Comparison of ENCODE assay signal across 8 mouse cellular contexts in the genomic region with DNA sequence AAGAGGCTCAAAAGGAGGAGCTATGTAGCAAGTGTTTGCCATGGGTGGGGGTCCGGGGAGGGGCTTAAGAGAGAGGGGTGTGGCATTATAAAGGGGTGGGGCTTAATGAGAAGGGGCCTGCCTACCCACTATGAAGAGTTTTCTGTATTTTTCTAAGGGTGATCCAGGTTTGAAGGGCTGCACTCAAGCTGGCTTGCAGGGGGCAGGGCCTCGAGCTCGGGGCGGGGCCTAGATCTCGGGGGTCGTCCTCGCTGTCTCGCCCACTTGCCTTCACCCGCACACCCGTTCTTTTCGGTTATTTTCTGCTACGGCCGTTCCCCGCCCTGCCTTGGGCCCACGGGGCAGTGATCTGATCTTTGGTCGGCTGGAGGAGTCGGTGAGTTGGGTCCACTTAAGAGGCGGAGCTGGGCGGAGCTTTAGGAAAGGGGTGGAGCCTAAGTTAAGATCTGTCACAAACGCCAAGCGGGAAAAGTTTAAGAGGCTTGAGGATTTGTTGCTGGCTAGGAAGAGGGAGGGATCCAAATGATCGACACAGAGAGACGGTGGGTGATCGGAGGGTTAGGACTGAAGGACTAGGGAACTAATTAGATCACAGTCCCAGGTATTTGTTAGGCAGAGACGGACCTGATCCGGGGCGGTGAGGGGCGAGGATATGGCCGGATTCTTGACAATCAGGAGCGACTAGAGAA. TPM values are rescaled to one million over a fixed set of nuclear protein-coding genes. Genes with fewer than 3 reads are reported as not detected.
DNase-seq lines count a peak whose midpoint lies in the region; ATAC-seq and TF ChIP-seq lines count a peak whose summit lies in the region.

Gene Ggn, plus strand, starts transcription at position 145 of the 689 bp plus-strand sequence.
Gene Spred3, minus strand, starts transcription at position 346 of the 689 bp plus-strand sequence.

- H3K9ac ChIP-seq in forebrain, embryonic 14.5 days (ENCODE audit: low read length) = peak within 1 kb of the TSS; percentile 77

- peak; percentile 49 for ATAC-seq in forebrain, embryonic 14.5 days
- peak; percentile 70 for ATAC-seq in megakaryocyte, adult 5-6 weeks (ENCODE audit: poor library complexity, severe bottlenecking)

- H3K27me3 ChIP-seq in forebrain, embryonic 14.5 days (replicated peaks; ENCODE audit: control insufficient read depth, insufficient read depth, low read length) = peaks cover 31% of the 10 kb centered on the region

- peak within 1 kb of the TSS; percentile 86 for H3K4me3 ChIP-seq in layer of hippocampus, adult 2 months
- H3K4me3 ChIP-seq in forebrain, embryonic 14.5 days (ENCODE audit: low read depth, low read length) = peak within 1 kb of the TSS; percentile 66

- H3K9me3 ChIP-seq in forebrain, embryonic 14.5 days (replicated peaks; ENCODE audit: control insufficient read depth, low read length) = no peaks in the 10 kb centered on the region

- peak within 1 kb of the TSS; percentile 91 for H3K27ac ChIP-seq in layer of hippocampus, adult 2 months
- H3K27ac ChIP-seq in forebrain, embryonic 14.5 days (ENCODE audit: low read depth, low read length) = peak within 1 kb of the TSS; percentile 80

- H3K4me1 ChIP-seq in forebrain, embryonic 14.5 days (ENCODE audit: control insufficient read depth, insufficient read depth, low read length) = peaks cover 7% of the 10 kb centered on the region; the same call in 1 of the 2 replicates

- DNase-seq in layer of hippocampus, adult 2 months (ENCODE audit: low spot score in 2 of 2) = no peak
- no peak for DNase-seq in layer of hippocampus, adult 9-11 months
- peak; percentile 77 for DNase-seq in c-Kit-positive CD71-positive TER-119-positive erythroid progenitor cells, embryonic 14.5 days (ENCODE audit: low spot score)
- peak; percentile 68 for DNase-seq in forebrain, embryonic 14.5 days (ENCODE audit: low spot score)
- DNase-seq in heart, postnatal 25 days (ENCODE audit: low spot score) = peak; percentile 64
- peak; percentile 88 for DNase-seq in large intestine, adult 2 months (ENCODE audit: low read depth, low spot score)
- peak; percentile 39 to 64 for DNase-seq in right cerebral cortex, adult 2 months (ENCODE audit: low spot score in 2 of 2)

- H3K36me3 ChIP-seq in forebrain, embryonic 14.5 days (ENCODE audit: control insufficient read depth, insufficient read depth, low read length) = peaks cover 29% of the 10 kb centered on the region

- 1% methylated on average over 30 of the region's 30 CpGs for WGBS in forebrain, embryonic 14.5 days
- 1% methylated on average over 30 of the region's 30 CpGs for WGBS in large intestine, adult 2 months

- no peak for TF ChIP-seq CTCF in layer of hippocampus, adult 2 months (conservative IDR thresholded peaks at IDR 0.05)

- intact Hi-C loops in heart, postnatal 25 days (cut with DNase I) = no loop called here

- H3K4me2 ChIP-seq in forebrain, embryonic 14.5 days (ENCODE audit: low read length) = peak within 1 kb of the TSS; percentile 75

RNA-seq across cellular contexts. Expression of gene Ggn, which starts in this region (rescaled TPM):
- under 1 TPM; 0.88 to 0.95 TPM for total RNA-seq in layer of hippocampus, adult 2 months (2021)
- 0.14 and 0.36 TPM in 2 replicates for polyA plus RNA-seq in forebrain, embryonic 14.5 days (2014; fragmentation: Nextera tagmentation; extraction: Ambion mirVana)
- under 1 TPM; 0.39 to 0.45 TPM for total RNA-seq in heart, postnatal 25 days (2021)
- 0.40 and 0.47 TPM in 2 replicates for polyA plus RNA-seq in large intestine, adult 2 months (2012; rRNA removed)
- total RNA-seq in megakaryocyte, adult 5-6 weeks (2015) = 0.80 and 0.91 TPM in 2 replicates
- 0.29 and 0.81 TPM in 2 replicates for total RNA-seq in megakaryocyte, adult 5-6 weeks (2017)

RNA-seq across cellular contexts. Expression of gene Spred3, which starts in this region (rescaled TPM):
- total RNA-seq in layer of hippocampus, adult 2 months (2021) = 10 to 100 TPM; 46.9 to 48.1 TPM
- 4.4 and 5.5 TPM in 2 replicates for polyA plus RNA-seq in forebrain, embryonic 14.5 days (2014; fragmentation: Nextera tagmentation; extraction: Ambion mirVana)
- total RNA-seq in heart, postnatal 25 days (2021) = under 1 TPM; 0.36 to 0.49 TPM
- 1.1 and 1.8 TPM in 2 replicates for polyA plus RNA-seq in large intestine, adult 2 months (2012; rRNA removed)
- 0.66 and 1.3 TPM in 2 replicates for total RNA-seq in megakaryocyte, adult 5-6 weeks (2015)
- 0.77 and 0.94 TPM in 2 replicates for total RNA-seq in megakaryocyte, adult 5-6 weeks (2017)

Comparison
In these comparisons a context has a peak if more than half of its experiments do, and no peak if none do; other contexts are left out.
1. RNA of gene Spred3 (total RNA-seq): 46.9 to 48.1 TPM in layer of hippocampus, adult 2 months; 0.66 to 1.3 TPM in megakaryocyte, adult 5-6 weeks and 0.36 to 0.49 TPM in heart, postnatal 25 days; every median in the first group is over 10 times any median in the second.
2. Peak in DNase-seq in heart, postnatal 25 days; RNA of the genes that start here not detected or under 1 TPM.
3. DNase-seq: peak in c-Kit-positive CD71-positive TER-119-positive erythroid progenitor cells, embryonic 14.5 days (single experiment), forebrain, embryonic 14.5 days (single experiment), large intestine, adult 2 months (single experiment) and right cerebral cortex, adult 2 months (2 of 2); none in layer of hippocampus, adult 2 months (0 of 2) and layer of hippocampus, adult 9-11 months (single experiment).